Mouse (Mus musculus) urinary bladder, postnatal 4 days (tissue): ENCODE data around the gene Pick1.

Experiments used
- DNase-seq, 2 experiments: peaks; one replicate each; pipeline ENCODE4 v3.0.0; 2021 to 2022; ENCODE audit warnings: low spot score in 2 of 2

The Pick1 gene

GRCm38 (mm10) chr15:79270317-79271123, 41.5 kb downstream of the Pick1 start:
- DNase-seq: peak; percentile 57 to 77

DNA sequence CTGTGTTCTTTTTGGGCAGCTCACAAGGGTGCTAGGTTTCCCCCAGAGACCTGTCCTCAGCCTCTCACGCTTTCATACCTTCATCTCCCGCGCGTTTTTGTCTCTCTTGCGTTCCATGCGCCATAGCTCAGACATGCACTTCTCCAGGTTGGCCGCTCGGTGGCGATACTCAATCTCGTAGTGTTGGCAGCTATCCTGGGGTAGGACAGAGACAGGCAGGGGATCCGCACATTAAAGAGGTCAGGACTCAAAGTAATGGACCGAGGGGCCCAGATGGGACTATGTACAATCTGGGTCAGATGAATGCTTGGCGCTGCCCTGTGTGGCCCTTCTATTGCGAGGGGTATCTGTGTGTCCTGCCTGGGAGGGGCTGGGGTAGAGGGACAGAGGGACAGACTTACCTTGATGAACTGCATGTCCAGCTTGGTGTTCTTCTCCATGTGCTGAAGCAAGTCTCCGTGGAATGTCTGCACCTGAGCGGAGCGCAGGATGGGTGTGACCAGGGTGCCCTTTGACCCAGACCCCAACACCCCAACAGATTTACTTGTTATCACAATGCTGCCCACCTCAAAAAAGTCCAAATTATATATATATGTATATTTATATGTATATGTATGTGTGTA, 42.3 kb downstream of the Pick1 start:
- no peak for DNase-seq

GRCm38 (mm10) chr15:79273020-79273419, 44.0 kb downstream of the Pick1 start:
- DNase-seq: no peak

DNA sequence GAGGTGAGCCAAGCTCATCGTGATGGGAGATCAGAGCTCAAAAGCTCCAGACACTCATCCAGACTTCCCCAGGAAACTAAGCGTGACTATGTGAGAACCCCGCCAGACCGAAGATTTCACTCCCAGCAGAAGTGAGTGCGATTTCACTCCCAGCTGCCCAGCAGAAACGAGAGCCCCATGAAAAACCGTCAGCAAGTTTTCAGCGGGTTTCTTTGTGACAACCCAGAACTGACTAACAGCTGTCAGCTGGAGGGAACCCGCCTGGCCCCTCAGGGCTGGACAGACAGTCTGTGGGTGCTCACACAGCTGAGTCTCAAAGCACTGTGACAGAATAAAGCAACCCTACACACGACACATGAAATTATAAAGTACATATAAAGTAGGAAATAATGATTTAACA, 48.8 kb downstream of the Pick1 start:
- no peak for DNase-seq

- no peak for DNase-seq
Observed at GRCm38 (mm10) chr15:79280209-79280608, 51.2 kb downstream of the Pick1 start.

GRCm38 (mm10) chr15:79280850-79281249, 51.9 kb downstream of the Pick1 start:
- no peak for DNase-seq

DNA sequence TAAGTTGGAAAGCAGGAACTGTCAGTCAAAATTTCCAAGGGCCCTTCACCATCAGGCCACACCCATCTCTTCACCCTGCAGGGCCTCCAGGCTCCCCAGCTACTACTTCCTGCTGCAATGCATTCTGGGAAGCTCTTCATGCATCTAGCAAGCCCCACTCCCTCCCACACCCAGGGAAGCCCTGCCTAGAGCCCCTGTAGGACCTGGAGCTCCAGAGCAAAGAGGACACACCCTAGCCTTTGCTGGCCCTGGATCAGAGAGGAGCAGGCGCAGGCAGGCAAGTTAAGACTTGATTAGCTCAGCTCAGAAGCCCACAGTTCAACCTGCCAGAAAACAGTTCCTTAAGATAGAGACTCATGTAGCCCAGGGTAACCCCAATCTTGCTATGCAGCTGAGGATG, 52.4 kb downstream of the Pick1 start:
- DNase-seq: no peak

DNA sequence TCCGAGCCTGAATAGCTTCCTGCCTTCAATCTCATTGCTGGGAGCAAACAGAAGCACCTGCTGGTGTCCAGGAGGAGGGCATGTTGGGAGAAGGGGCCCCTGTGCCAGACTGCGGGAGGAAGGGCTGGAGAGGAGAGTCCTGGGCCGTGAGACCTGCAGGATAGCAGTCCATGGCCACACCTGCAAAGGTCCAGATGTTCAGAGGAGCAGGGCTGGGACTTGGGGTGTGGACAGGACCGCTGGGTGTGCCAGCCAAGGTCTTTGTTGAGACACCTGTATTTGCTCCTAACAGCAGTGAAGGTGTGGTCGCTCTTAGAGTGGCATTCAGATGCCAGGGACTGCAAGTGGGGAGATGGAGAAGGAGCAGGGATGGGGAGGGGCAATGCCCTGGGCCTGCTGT, 53.5 kb downstream of the Pick1 start:
- no peak for DNase-seq

DNA sequence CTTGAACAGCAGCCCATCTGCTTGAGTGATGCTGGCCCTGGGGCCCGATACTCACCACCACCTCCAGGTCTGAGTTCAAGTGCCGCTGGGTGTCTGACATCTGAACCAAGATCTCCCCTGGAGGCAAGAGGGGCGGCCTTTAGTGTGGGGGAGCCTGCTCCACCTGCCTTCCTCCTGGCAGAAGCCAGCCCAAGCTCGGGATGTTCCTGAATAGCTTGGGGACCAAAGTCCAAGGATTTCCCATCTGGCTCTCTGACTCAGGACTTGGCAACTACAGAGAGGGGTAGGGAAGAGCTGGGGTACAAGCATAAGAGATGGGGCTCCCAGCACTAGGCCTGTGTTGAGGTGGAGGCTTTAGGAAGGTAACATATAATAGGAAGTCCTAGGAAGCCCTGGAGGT, 54.4 kb downstream of the Pick1 start:
- DNase-seq: no peak

DNA sequence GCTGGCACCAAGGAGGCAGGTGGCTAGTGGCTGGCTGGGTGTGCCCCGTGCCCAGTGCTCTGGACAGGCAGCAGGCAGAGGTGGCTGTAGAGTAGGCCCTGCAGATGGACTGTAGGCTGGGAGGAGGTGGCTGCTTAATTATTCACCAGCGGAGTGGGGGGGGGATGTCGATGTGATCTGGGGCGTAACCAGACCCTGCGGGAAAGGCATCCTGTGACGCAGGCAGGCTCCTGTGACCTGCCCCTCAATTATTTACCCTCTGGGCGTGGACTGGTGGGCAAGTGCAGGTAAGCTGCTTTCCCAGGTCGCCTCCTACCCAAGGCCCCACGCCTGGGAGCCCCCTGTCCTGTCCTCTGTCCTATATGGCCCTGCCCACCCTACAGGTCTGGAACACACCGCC, 56.4 kb downstream of the Pick1 start, which contains the start of gene Baiap2l2:
Gene Baiap2l2, minus strand, starts transcription at position 139 of the 400 bp plus-strand sequence.
- no peak for DNase-seq

GRCm38 (mm10) chr15:79286141-79286540, 57.2 kb downstream of the Pick1 start:
- no peak for DNase-seq

- DNase-seq: no peak
Observed at GRCm38 (mm10) chr15:79287091-79287490, 58.1 kb downstream of the Pick1 start.

- DNase-seq: no peak
Observed at GRCm38 (mm10) chr15:79288387-79288786, 59.4 kb downstream of the Pick1 start.

- DNase-seq: no peak
Observed at GRCm38 (mm10) chr15:79289441-79289840, 60.5 kb downstream of the Pick1 start.

DNA sequence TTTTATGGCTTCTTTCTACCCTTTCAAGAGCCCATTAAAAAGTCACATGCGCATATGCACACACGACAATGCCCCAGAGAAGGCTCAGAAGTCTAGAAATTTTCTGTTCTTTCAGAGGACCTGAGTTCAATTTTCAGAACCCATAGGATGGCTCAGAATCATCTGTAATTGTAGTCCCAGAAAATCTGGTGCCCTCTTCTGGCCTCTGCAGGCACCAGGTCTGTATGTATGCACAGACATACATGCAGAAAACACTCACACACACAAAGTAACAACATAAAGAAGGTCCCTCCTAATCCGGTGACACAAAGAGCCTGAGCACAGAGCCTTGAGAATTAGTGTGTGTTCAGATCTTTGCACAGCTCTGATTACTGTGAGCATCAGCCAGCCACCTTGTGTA, 61.4 kb downstream of the Pick1 start:
- no peak for DNase-seq

DNA sequence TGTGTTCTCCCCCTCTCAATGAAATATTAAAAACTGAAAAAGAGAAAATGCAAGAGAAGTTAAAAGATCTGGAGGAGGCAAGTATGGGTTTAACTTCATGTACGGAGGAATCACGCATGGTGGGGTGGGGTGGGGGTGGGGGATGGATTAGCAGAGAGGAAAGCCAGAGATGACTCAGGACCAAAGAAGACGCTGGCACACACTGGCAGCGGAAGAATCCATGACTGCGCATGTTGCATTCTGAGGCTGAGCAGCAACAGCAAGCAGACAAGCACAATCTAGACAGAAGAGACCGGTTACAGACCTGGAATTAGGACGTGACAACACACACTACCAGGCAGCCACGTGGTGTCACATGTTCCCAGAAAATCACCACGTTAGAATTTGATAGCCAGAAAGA, 63.8 kb downstream of the Pick1 start:
- DNase-seq: no peak

DNA sequence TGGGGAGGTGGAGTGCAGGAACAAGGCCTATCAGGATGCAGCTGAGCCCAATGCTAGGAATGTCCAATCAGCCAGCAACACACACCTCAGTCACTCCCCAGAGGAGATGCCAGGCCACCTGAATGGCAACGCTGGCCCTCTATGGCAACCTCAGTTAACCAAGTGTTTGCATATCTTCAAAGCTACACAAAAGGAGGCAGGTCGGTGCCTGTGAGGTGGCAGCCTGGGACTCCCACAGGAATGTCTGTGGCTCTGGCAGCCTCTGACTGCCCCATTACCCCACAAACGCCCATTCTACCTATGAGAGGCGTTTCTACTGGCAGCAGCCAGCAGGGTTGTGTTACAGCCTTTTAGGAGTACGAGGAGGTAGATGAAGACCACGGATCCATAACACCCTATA, 69.6 kb downstream of the Pick1 start:
- DNase-seq: no peak
